Mouse (Mus musculus): ENCODE results near the gene Irak1bp1.
A peak's percentile ranks its signal among the peaks of the same experiment; 100 is the strongest.

Irak1bp1 gene

GRCm38 (mm10) chr9:82829007-82829689, at the start of gene Irak1bp1:
Gene Irak1bp1, plus strand, starts transcription at chr9:82829540.
- DNase-seq (ENCODE audit: low spot score): peak; percentile 40

DNA sequence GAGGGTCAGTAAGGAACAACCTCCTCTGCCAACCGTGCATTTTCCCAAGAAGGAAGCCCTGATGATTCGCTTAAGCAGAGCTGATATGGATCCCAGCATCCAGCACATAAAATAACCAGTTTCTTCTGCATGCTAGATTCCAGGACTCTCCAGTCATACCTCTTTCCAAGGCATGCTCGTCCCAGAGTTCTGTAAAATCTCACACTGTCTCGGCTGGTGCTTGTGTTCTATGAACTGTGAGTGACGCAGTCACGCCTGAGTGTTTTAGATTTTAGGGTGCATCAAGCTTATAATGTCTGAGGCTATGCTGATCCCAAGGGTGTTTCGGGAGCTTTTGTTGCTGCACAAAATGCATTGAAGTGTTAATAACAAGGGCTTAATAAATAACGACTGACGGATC, 41.0 kb upstream of the Irak1bp1 start:
- no peak for DNase-seq (ENCODE audit: low spot score)

- no peak for DNase-seq (ENCODE audit: low spot score)
These were observed 29.0 kb upstream of the Irak1bp1 start for GRCm38 (mm10) chr9:82800360-82800759.

GRCm38 (mm10) chr9:82807129-82807528, 22.2 kb upstream of the Irak1bp1 start:
- DNase-seq (ENCODE audit: low spot score): no peak

DNA sequence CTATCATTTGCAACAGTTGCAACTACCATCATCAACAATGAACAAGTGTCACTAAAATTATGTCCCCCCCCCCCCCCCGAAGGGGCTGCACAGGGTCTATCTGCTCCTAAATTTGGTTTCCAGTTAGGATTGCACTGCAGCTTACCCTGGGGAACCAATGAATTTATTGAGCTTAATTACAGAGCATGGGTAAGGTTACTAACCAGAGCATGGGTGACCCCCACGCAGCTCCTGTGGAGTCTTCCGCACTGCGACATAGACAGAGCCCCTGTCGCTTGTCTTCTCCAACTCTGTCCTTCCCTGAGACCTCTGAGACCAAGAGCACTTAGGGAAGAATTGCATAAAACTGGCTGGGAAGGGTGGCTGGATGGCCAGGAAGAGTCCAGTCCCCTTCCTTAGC, 21.7 kb upstream of the Irak1bp1 start:
- DNase-seq (ENCODE audit: low spot score): no peak

DNA sequence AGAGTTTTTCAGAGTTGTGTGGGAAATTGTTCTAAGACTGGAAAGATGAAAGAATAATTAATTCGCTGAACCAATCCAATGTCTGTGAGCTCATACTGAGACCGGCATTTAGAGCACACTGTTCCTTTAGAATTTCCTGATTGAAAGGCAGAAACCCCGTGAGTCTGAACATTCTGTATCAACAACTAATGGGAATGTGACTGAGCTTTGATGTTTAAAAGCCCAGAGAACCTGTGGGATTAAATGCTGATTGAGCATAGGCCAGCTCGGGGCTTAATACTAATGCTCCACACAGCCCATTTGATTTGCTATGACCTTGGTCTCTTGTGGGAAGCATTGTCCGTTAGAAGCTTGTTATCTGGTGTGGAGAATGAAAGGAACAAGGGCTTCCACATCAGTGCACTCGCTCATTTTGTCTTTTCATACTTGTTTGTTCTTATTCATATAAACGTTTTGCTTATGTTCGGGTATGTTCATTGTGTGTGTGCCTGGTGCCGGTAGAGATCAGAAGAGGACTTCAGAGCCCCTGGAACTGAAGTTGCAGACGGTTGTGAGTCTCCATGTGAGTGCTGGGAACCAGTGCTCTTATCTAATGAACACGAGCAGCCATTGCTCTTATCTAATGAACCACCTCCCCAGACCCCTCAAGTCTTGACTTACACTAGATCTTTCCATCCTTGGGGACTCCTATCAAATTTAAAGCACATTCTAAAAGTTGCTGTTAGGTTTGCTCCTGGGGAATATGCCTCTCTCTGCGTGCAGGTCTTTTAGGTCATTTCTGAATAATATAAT, 17.0 kb upstream of the Irak1bp1 start:
- DNase-seq (ENCODE audit: low spot score): no peak

GRCm38 (mm10) chr9:82814536-82814935, 14.8 kb upstream of the Irak1bp1 start:
- DNase-seq (ENCODE audit: low spot score): no peak

- DNase-seq (ENCODE audit: low spot score): no peak
These were observed 14.0 kb upstream of the Irak1bp1 start for GRCm38 (mm10) chr9:82815257-82815785.

GRCm38 (mm10) chr9:82826426-82826825, 2.9 kb upstream of the Irak1bp1 start:
- no peak for DNase-seq (ENCODE audit: low spot score)

DNA sequence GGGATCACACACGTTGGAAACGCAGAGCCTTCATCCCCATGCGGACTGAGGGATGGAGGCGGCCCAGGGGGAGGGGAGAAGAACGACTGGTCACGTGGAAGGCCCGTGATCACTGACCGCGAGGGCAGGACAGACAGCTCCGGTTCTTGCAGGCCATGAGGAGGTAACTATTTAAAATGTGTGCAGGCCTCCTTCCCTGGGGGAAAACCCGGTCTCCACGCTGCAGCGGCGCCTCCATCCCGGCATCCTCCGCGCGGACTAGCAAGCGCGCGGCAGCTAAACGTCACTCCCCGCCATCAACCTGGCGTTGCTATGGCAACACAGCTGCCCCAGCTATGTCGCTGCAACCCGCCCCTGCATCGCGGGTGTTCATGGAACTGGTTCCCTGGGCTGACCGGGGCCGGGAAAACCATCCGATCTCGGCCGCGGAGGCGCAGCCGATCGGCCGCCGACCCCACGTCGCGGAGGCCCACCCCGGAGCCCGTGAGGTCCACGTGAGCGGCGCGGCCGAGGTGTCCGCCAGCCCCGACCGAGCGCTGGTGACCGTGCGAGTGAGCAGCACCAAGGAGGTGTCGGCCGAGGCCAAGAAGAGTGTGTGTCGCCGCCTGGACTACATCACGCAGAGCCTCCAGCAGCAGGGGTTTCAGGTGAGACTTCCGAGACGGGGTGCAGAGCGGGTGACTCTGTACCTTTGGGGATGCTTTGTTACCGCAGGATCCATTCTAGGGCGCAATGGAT, 522 bp downstream of the Irak1bp1 start:
- peak; percentile 69 for DNase-seq (ENCODE audit: low spot score)

DNA sequence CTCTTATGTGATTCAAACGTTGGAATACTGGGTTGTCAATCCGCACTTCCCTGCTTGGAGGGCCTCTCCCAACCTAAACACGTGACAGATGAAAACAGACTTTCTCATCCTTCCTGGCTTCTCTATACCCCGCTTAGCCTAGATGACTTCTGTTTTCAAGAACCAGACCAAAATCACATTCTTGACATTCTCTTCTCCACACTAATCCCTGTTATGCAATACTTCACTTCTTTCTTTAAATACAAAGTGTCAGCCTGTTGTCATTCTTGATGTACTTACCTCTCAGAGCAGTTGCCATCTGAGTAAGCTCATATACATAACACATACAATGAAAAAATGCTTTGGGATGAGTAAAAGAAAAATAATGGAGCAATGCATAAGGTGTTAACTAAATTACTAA, 2.6 kb downstream of the Irak1bp1 start:
- no peak for DNase-seq (ENCODE audit: low spot score)

DNA sequence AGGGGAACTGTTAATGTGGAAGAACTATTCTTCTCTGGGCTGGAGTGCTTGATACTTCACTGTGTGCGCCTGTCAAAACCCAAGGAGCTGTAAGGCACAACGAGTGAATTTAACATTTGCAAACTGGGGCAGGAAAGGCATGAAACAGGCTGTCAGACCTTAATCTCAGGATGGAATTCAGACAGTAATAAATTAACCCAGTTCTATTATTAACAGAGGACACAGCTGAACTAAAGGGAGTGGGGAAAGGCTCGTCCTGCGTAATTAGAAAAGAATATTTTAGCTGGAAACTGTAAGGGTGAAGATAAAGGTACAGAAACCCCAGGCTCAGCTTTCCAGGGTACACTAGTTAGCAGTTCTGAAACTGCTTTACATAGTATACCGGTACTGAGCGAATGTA, 6.6 kb downstream of the Irak1bp1 start:
- no peak for DNase-seq (ENCODE audit: low spot score)

- no peak for DNase-seq (ENCODE audit: low spot score)
These were observed 13.3 kb downstream of the Irak1bp1 start for GRCm38 (mm10) chr9:82842671-82843070.

DNA sequence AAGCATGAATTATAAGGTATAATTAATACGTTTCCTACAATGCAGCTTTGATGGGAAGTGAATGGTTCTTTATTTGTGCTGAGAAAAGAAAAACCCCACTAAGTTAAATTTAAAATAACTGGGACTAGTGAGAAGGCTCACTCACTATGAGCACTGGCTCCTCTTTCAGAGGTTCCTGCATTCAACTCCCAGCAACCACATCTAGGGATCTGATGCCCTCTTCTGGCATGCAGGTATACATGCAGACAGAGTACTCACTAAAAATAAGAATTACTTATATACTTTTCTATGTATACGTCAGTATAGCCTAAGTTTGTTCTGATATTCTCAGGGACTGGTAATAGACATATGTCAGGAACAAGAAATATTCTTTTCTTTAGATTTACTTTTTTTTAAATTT, 24.7 kb downstream of the Irak1bp1 start:
- DNase-seq (ENCODE audit: low spot score): no peak

GRCm38 (mm10) chr9:82854973-82855614, 25.8 kb downstream of the Irak1bp1 start:
- DNase-seq (ENCODE audit: low spot score): no peak

DNA sequence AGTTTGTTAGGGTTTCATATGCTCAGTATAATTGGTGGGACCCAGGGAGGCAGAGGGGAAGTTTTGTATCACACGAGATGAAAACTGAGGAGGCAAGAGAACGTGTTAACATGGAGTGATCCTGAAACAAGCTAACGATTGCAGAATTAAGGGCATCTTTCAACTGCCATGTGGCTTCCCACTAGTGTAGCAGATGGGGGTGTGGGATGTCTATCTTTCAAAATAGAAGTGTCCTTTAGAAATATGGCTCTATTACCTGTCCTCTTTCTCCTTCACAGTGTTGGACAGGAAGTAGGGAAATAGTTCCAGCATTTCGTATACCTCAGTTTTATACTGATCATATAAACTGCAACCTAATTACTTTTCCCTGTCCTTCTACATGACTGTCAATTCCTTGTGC, 26.9 kb downstream of the Irak1bp1 start:
- DNase-seq (ENCODE audit: low spot score): no peak

- no peak for DNase-seq (ENCODE audit: low spot score)
These were observed 31.5 kb downstream of the Irak1bp1 start for GRCm38 (mm10) chr9:82860805-82861204.

DNA sequence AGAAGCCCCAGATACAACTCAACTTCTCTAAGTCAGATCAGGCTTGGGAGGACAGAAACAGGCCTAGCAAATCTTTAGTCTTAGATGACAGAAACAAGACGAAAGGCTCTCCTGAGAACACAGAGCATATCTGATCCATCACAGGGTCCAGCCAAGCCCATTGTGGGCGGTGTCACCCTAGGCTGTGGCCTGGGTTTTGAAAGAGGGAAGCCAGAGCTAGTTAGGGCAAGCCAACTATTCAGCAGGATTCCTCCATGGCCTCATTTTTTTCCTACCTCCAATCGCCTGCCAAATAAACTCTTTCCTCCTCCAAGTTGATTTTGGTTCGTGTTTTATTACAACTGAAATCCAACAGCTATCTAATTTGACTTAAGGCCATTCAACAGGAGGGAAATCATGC, 32.0 kb downstream of the Irak1bp1 start:
- no peak for DNase-seq (ENCODE audit: low spot score)

GRCm38 (mm10) chr9:82861775-82862430, 32.6 kb downstream of the Irak1bp1 start:
- DNase-seq (ENCODE audit: low spot score): no peak

GRCm38 (mm10) chr9:82866121-82866520, 36.8 kb downstream of the Irak1bp1 start:
- DNase-seq (ENCODE audit: low spot score): no peak

GRCm38 (mm10) chr9:82867698-82868097, 38.4 kb downstream of the Irak1bp1 start:
- no peak for DNase-seq (ENCODE audit: low spot score)

DNA sequence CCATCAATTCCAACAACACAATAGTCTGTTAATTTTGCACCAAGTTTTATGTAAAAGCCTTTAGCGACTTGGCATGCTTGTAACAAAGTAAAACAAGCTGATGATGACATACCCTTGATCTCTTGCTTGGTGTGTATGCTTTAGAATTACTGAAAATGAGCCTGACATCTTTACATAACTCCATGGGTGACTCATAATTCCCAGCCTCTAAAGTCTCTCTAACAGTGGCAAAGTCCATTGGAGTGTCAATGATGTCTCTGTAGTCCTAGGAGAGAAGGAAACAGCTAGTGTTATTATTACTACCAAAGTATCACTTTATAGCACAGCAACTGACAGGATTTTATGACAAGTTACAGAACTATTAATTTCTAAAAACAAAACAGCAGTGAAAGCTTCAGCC, 47.7 kb downstream of the Irak1bp1 start:
- no peak for DNase-seq (ENCODE audit: low spot score)

Data from layer of hippocampus, adult 9-10 months (tissue).